Mouse (Mus musculus) lung, embryonic 16.5 days (tissue): ENCODE data around the gene Scamp1. TPM values are rescaled to one million over a fixed set of nuclear protein-coding genes. Genes with fewer than 3 reads are reported as not detected.

ENCODE experiments used
- ATAC-seq: fragments of 200-750 bp; cut with Nextera tagmentation; 2 replicates; pipeline ENCODE4 v1.8.0; 2017; ENCODE audit warnings: low read depth, mild to moderate bottlenecking, moderate library complexity
- H3K27ac ChIP-seq: fragments of 300-500 bp; sonication (generic); 2 replicates; pipeline ENCODE4 v1.5.1; 2014; ENCODE audit warnings: mild to moderate bottlenecking, control low read depth, low read length
- H3K27me3 ChIP-seq: fragments of 300-500 bp; sonication (generic); 2 replicates; pipeline ENCODE4 v1.6.1; 2014; ENCODE audit warnings: low read depth, low read length, mixed read lengths; ENCODE audit not compliant: control insufficient read depth, insufficient read depth
- H3K36me3 ChIP-seq: fragments of 300-500 bp; sonication (generic); 2 replicates; pipeline ENCODE4 v1.6.1; 2014; ENCODE audit warnings: low read length; ENCODE audit not compliant: control insufficient read depth, insufficient read depth
- H3K4me1 ChIP-seq: fragments of 300-500 bp; sonication (generic); replicated peaks from 2 replicates; pipeline ENCODE4 v1.6.1; 2014; ENCODE audit warnings: low read length, mixed read lengths; ENCODE audit not compliant: control insufficient read depth, insufficient read depth
- H3K4me2 ChIP-seq: fragments of 300-500 bp; sonication (generic); 2 replicates; pipeline ENCODE4 v1.6.1; 2014; ENCODE audit warnings: low read depth, low read length, control low read depth
- H3K4me3 ChIP-seq: fragments of 300-500 bp; sonication (generic); 2 replicates; pipeline ENCODE4 v1.5.1; 2014; ENCODE audit warnings: mild to moderate bottlenecking, low read length, control low read depth
- H3K9ac ChIP-seq: fragments of 300-500 bp; sonication (generic); 2 replicates; pipeline ENCODE4 v1.6.1; 2014; ENCODE audit warnings: low read length, control low read depth
- H3K9me3 ChIP-seq: fragments of 300-500 bp; sonication (generic); 2 replicates; pipeline ENCODE4 v1.6.1; 2016; ENCODE audit warnings: low read length; ENCODE audit not compliant: control insufficient read depth
- WGBS: fragments of 180-500 bp; shearing (Covaris S2); extraction: QIAGEN DNeasy Blood & Tissue Kit; methylation state at CpG from one replicate; pipeline ENCODE4 v1.1.7; 2014; 5-methylcytosine and 5-hydroxymethylcytosine counted together
- polyA plus RNA-seq: library from polyadenylated mRNA; unstranded; fragments of >200 nt; fragmentation: Nextera tagmentation; extraction: Ambion mirVana; gene quantifications from 2 replicates; pipeline ENCODE4 v1.2.1, GENCODE M21; 2015

Scamp1 gene
- polyA plus RNA-seq, 1 experiment from 2014 or later, result 33.0 TPM

DNA sequence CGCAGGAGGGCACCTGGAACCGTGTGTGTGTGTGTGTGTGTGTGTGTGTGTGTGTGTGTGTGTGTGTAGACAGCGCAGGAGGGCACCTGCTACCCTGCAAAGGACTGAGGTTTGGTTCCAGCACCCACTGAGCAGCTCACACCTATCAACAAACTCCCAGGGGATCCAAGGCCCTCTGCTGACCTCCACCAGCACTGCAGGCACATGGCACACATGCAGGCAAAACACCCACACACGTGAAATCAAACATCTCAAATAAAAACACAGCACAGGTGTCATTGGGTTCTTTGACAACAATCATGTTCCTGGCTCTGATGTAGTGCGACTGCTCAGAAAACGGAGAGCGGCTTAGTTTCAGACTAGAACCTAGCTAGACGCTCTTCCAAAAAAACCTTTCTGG is 34.9 kb downstream of the Scamp1 start:
- Histone ChIP-seq H3K4me1 (no peaks in the 10 kb centered on the region), H3K4me3 (no peak overlapping the region), H3K9me3 (no peaks in the 10 kb centered on the region), H3K9ac (no peak overlapping the region), H3K4me2 (no peak overlapping the region), H3K27ac (no peak overlapping the region), H3K36me3 (no peaks in the 10 kb centered on the region), H3K27me3 (no peaks in the 10 kb centered on the region)
- WGBS, result 88% methylated on average over 5 of the region's 8 CpGs
- no peak for ATAC-seq

DNA sequence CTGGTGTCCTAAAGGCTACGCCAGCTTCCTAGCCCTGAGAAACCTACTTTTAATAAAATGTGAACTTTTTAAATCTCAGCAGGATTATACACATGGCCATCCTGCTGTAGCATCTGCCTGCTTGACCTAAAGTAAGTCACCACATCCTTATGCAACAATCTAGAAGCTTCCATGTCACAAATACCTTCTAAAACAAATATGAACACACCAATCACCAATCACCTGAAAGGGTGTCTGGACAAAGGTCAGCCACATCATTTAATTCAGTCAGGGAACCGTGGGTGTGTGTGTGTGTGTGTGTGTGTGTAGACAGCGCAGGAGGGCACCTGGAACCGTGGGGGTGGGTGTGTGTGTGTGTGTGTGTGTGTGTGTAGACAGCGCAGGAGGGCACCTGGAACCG is 35.5 kb downstream of the Scamp1 start:
- Histone ChIP-seq H3K4me1 (no peaks in the 10 kb centered on the region), H3K9ac (no peak overlapping the region), H3K27ac (no peak overlapping the region), H3K27me3 (no peaks in the 10 kb centered on the region), H3K4me2 (no peak overlapping the region), H3K36me3 (no peaks in the 10 kb centered on the region), H3K9me3 (no peaks in the 10 kb centered on the region), H3K4me3 (no peak overlapping the region)
- no peak for ATAC-seq
- WGBS, result 87% methylated on average over 6 of the region's 6 CpGs

DNA sequence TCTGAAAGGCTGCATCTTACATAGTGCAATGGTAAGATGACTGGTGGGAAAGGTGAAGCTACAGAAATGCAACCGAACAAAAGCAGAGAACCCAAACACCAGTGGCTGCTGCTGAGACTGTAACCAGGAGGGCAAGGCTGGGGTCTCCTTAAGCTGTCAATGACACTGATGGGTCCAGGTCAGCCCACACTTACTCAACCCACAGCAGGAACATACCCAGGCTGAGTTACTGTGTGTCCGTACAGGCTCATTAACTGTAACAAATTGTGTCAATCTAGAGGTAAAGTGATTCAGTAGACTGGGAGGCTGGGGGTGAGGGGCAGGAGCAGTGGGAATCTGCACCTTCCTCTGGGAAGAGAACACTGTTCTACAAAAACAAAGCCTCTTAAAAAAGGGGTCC is 42.8 kb downstream of the Scamp1 start:
- WGBS, result 79% methylated on average over 2 of the region's 2 CpGs
- ATAC-seq, result no peak

DNA sequence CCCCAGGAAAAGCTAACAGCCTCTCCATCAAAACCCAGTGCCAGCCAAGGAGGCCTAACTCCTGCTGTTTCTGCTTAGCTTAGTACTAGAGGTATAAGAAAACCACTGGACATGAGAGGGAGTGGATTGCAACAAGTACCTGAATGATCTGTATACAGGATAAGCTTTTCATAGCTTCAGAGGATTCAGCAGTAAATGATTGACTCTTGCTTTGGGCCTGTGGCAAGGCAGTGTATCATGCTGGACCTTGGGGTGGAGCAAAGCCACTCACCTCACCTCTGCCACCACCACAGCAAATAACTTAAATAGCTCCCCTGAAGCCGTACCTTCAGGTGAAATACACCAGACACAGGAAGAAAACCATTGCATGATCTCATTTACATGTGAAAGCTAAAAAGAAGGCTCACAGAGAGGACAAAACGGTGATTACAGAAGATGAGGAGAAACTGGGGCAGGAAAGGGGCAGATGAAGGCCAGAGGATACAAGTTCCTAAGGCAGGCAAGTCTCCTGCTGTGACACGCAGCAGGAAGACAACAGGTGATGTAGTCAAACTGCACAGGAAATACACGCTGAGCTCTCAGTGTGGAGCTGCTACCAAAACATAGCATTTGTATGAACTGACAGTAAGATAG is 43.6 kb downstream of the Scamp1 start:
- Histone ChIP-seq H3K4me2 (no peak overlapping the region), H3K36me3 (no peaks in the 10 kb centered on the region), H3K27ac (no peak overlapping the region), H3K9ac (no peak overlapping the region), H3K27me3 (no peaks in the 10 kb centered on the region), H3K4me3 (no peak overlapping the region), H3K9me3 (no peaks in the 10 kb centered on the region), H3K4me1 (no peaks in the 10 kb centered on the region)
- ATAC-seq, result no peak
- 56% methylated on average over 4 of the region's 4 CpGs for WGBS

More for the DNA sequence above, 42.8 kb downstream of the Scamp1 start:
- Histone ChIP-seq H3K27ac (no peak overlapping the region), H3K9ac (no peak overlapping the region), H3K4me2 (no peak overlapping the region), H3K36me3 (no peaks in the 10 kb centered on the region), H3K27me3 (no peaks in the 10 kb centered on the region), H3K9me3 (no peaks in the 10 kb centered on the region), H3K4me3 (no peak overlapping the region), H3K4me1 (no peaks in the 10 kb centered on the region)

DNA sequence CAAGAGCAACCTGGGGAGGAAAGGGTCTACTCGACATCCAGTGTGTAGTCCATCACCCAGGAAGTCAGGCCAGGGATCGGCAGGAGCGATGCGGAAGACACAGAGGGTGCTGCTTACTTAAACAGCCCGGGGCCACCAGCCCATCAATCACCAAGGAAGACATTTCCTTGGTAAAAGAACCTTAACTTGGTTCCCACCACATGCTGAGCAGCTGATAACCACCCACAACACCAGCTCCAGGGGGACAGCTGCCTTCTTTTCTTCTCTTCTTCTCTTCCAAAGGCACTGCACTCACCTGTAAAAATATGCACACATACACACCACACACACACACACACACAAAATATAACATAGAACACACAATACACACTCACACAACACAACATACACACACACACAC is 44.8 kb downstream of the Scamp1 start:
- 24% methylated on average over 5 of the region's 5 CpGs for WGBS
- no peak overlapping the region for H3K27ac ChIP-seq
- H3K4me1 ChIP-seq, result no peaks in the 10 kb centered on the region
- H3K27me3 ChIP-seq, result no peaks in the 10 kb centered on the region
- no peaks in the 10 kb centered on the region for H3K36me3 ChIP-seq
- no peak overlapping the region for H3K4me3 ChIP-seq
- H3K9me3 ChIP-seq, result no peaks in the 10 kb centered on the region
- no peak overlapping the region for H3K9ac ChIP-seq
- no peak for ATAC-seq
- no peak overlapping the region for H3K4me2 ChIP-seq

DNA sequence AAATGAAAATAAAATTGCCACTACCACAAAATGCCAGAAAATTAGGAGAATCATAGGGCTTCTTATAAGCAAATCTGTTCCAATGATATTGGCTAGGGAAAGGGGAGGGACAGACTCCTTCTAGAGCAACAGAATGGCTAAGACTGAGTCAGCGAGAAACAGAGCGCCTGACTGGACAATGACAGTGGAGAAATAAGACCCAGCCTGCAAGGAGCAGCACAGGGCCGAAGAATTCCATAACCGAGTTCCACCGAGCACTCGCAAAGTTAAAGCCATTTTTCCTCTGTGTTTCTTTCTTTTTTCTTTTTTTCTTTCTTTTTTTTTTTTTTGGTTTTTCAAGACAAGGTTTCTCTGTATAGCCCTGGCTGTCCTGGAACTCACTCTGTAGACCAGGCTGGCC is 45.5 kb downstream of the Scamp1 start:
- H3K27me3 ChIP-seq, result no peaks in the 10 kb centered on the region
- no peaks in the 10 kb centered on the region for H3K4me1 ChIP-seq
- H3K9ac ChIP-seq, result no peak overlapping the region
- no peak overlapping the region for H3K27ac ChIP-seq
- 81% methylated on average over 6 of the region's 6 CpGs for WGBS
- no peak overlapping the region for H3K4me2 ChIP-seq
- no peaks in the 10 kb centered on the region for H3K36me3 ChIP-seq
- ATAC-seq, result no peak
- H3K9me3 ChIP-seq, result no peaks in the 10 kb centered on the region
- H3K4me3 ChIP-seq, result no peak overlapping the region

DNA sequence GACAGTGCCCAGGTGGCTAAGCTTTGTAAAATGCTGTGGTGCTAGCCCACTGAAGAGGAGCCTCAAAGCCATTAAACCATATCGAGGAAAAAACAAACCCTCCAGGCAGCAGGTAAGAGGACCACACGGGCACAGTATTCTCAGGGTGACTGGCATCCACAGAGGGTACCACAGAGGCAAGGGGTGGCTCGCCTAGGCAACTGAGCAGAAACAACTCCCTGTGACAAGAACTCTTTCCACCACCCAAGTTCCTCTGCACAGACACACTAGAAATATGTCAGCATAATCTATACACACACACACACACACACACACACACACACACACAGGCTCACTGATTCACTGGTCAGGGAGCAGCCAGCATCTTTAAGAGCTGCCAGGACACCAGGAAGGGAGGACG is 46.2 kb downstream of the Scamp1 start:
- H3K4me3 ChIP-seq, result no peak overlapping the region
- WGBS, result 51% methylated on average over 4 of the region's 4 CpGs
- no peaks in the 10 kb centered on the region for H3K36me3 ChIP-seq
- no peak overlapping the region for H3K9ac ChIP-seq
- no peaks in the 10 kb centered on the region for H3K9me3 ChIP-seq
- H3K27me3 ChIP-seq, result no peaks in the 10 kb centered on the region
- ATAC-seq, result no peak
- no peak overlapping the region for H3K27ac ChIP-seq
- no peaks in the 10 kb centered on the region for H3K4me1 ChIP-seq
- H3K4me2 ChIP-seq, result no peak overlapping the region

DNA sequence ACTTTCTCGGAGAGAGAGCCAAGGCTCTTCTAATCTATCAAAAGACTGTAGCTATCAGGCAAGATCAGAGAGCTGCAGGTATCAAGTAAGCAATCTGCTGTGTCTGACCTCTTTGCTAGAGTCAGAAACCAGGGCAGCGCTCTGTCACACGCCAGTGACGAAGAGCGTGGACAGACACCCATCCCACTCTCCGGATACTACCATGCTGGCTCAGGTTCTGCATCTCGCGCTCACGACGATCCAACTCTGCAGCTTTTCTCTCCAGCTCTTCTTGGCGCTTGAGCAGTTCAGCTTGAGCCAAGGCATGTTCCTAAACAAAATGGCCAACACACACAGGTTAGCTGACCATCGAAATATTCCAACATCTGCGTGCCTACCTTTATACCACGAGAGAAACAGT is 53.8 kb downstream of the Scamp1 start:
- 75% methylated on average over 14 of the region's 14 CpGs for WGBS
- Histone ChIP-seq H3K27me3 (no peaks in the 10 kb centered on the region), H3K4me1 (no peaks in the 10 kb centered on the region), H3K27ac (no peak overlapping the region), H3K9ac (no peak overlapping the region), H3K9me3 (no peaks in the 10 kb centered on the region), H3K4me2 (no peak overlapping the region), H3K4me3 (no peak overlapping the region), H3K36me3 (peaks cover 4% of the 10 kb centered on the region; the same call in 1 of the 2 replicates)
- ATAC-seq, result no peak

DNA sequence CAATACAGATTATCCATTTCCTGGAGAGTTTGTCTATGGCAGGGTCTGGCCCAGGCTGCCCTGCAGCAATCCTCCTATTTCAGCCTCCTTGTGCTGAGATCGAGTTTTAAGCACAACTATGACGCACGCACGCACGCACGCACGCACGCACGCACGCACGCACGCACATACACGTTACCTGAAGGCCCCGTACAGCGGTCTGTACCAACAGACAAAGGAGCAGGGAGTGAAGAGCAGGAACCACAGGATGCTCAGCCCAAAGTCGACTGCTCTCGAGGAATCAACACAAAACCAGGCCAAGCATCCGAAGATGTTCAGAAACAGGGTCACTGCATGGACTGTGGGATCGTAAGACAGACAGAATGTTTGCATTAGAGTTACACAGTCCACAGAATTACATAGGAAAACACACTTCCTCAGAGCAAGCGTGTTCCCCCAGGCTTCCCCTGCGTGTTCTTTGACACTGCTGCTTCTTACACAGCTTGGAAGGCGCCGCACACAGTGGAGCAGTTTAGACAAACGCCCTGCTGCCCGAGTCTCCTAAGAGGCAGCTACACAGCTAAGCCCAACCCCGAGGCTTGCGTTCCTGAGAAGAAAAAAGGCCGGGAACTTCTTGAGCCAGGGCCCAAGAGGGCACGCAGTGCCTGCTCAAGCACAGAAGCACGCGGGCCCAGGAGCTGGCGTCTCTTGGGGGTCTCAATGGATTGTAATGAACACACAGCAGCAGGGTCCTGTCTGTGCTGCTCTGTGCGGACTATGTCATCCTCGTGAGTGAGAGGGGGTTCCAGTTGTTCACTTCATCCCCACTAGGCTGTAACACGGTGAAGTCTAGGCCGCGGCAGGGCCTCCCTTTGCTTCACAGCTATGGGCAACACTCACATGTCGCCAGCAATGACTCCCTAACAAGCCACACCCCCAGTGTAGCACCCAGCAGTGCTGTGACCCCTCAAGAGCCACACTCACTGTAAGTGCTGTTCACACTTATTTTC is 60.6 kb downstream of the Scamp1 start:
- H3K4me3 ChIP-seq, result no peak overlapping the region
- no peak overlapping the region for H3K4me2 ChIP-seq
- no peak for ATAC-seq
- H3K9ac ChIP-seq, result no peak overlapping the region
- H3K36me3 ChIP-seq, result peaks cover 8% of the 10 kb centered on the region; the same call in 1 of the 2 replicates
- H3K4me1 ChIP-seq, result no peaks in the 10 kb centered on the region
- WGBS, result 91% methylated on average over 38 of the region's 38 CpGs
- no peak overlapping the region for H3K27ac ChIP-seq
- H3K9me3 ChIP-seq, result no peaks in the 10 kb centered on the region
- no peaks in the 10 kb centered on the region for H3K27me3 ChIP-seq
